Mouse (Mus musculus) ZHBTc4 (cell line): ENCODE measurements around the gene Asb2.
A peak's percentile ranks its signal among the peaks of the same experiment; 100 is the strongest.

Source experiments
- DNase-seq: peaks from one replicate; pipeline ENCODE4 v3.0.0-alpha.2; 2011; ENCODE audit warnings: low read depth, low spot score

The Asb2 gene

DNA sequence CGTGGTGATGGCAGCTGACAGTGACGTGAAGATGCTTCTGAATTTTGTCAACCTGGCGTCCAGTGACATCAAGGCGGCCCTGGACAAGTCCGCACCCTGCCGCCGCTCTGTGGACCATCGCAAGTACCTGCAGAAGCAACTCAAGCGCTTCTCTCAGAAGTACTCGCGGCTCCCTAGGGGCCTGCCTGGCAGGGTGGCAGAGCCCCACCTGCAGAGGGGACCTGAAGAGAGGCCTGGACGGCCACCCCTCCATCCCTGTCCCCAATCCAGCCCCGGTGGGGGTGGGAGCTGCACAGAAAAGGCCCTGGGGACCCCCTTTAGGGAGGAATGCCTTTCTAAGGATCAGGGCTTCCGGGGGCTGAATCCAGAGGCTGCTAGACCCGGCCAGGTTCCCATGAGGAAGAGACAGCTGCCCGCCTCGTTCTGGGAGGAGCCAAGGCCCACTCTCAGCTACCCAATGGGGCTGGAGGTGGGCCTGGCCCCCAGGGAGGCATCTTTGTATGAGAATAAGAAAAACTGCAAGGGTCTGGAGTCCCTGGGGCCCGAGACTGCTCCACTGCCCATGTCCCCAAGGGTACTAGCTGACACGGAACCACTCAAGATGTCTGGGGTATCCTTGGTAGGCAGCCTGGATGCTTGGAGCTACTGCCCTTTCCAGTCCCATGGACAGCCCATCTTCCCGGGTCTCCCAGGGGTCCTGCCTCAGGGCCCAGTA, 39.8 kb downstream of the Asb2 start:
- peak; percentile 19 for DNase-seq

- DNase-seq: peak; percentile 60
These were observed 41.0 kb downstream of the Asb2 start for GRCm38 (mm10) chr12:103314640-103315361.

- no peak for DNase-seq
These were observed 41.7 kb downstream of the Asb2 start for GRCm38 (mm10) chr12:103313871-103314639.

GRCm38 (mm10) chr12:103313274-103313673, 42.5 kb downstream of the Asb2 start:
- DNase-seq: no peak

DNA sequence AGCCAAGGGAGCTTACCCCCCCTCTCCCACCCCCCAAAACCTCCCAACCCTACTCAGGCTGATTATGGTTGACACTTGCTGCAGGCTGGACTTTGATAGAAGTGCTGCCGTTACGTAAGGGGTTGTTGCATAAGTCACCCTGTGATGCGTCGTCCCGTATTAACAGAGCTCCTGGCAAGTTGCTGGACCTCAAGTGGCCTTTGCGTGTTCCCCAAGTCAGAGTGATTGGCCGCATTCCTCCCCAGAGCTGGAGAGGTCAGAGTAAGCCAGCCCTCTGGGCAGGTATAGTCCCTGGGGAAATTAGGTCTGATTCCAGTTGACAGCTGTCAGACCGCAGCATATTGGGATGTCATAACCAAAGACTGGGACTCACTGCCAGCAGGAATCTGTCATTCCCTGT, 43.9 kb downstream of the Asb2 start:
- no peak for DNase-seq

DNA sequence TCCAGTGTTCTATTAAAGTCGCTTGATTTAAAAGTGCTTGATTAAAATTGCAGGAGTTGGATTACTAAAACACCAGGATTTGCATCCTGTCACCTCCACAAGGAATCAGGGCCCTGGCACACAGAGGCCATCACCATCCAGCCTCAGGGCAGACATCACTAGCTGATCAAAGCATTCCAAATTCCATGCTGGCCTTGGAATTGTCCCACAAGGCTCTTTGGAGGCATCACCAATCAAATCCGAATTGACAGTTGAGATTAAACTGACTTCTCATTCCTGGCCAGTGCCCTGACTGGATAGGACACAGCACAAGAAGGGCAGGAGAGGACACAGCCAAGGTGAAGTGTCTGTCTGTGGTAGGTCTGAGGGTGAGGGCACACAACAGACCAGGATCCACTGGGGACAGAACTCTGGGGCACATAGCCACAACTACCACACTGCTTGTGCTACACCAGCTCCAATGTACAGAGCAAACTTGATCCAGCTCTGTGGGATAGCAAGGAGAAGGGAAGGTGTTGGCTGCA, 45.0 kb downstream of the Asb2 start, which contains the start of gene Fam181a:
Gene Fam181a, plus strand, starts transcription at position 232 of the 524 bp plus-strand sequence.
- DNase-seq: no peak

DNA sequence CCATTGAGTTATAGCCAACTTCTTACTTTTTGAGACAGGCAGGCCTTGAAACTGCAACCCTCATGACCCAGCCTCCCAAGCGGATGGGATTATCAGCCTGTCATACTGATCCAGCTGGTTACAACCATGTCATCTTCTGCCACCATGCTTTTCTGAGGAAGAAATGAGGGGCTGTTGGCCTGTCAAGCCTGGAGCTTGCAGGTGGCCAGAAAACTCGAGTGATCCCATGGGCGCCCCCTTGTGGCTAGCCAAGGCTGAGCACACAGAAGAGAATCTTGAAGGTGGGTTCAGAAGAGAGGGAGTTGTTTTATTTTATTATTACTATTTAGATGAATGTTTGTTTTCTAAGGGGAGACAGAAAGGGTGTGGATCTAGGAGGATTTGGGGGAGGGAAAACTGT, 49.1 kb downstream of the Asb2 start:
- DNase-seq: peak; percentile 60

- DNase-seq: no peak
These were observed 49.6 kb downstream of the Asb2 start for GRCm38 (mm10) chr12:103306224-103306623.

- DNase-seq: no peak
These were observed 52.8 kb downstream of the Asb2 start for GRCm38 (mm10) chr12:103302960-103303359.

- DNase-seq: peak; percentile 56
These were observed 54.2 kb downstream of the Asb2 start for GRCm38 (mm10) chr12:103301645-103302044.

GRCm38 (mm10) chr12:103300493-103300892, 55.3 kb downstream of the Asb2 start:
- DNase-seq: no peak

GRCm38 (mm10) chr12:103296292-103296691, 59.5 kb downstream of the Asb2 start:
- DNase-seq: no peak

GRCm38 (mm10) chr12:103292366-103292765, 63.4 kb downstream of the Asb2 start:
- DNase-seq: no peak

- DNase-seq: no peak
These were observed 68.5 kb downstream of the Asb2 start for GRCm38 (mm10) chr12:103287276-103287675.

DNA sequence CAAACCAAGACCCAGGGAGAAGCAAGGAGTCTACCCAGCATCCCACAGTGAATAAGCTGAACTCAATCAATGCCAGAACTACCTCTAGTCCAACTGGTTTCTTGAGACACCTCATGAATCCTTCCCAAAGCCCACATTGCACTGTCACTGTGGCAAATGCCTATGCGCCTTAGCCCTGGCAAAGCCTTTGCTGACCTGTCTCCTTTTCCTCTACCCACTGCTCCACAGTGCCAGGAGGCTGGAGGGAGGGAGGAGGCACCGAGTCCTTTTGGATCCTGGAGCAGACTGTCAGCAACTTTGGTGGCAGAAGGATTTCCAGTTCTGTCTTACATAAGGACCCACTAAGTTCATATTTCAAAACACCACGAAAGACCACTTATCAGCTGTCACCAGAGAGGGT, 72.4 kb downstream of the Asb2 start:
- DNase-seq: no peak

DNA sequence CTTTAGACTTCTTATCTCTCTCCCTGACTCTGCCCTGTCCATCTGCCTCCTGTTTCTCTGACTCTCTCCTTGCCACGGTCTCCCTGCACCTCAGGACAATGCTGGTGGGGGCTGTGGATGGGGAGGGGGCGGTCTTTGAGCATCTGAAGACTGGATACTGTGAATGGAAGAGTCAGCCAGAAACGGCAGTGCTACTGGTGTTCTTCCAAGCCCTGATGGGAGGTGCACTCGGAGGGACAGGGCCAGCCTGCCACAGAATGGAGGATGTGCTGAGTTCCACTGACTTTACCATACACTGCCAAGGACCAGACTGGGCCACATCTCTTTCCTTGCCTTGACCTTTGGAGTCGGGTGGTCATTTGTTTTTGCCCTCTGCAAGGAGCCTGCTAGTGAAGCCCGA, 72.9 kb downstream of the Asb2 start:
- DNase-seq: no peak

- no peak for DNase-seq
These were observed 73.9 kb downstream of the Asb2 start for GRCm38 (mm10) chr12:103281912-103282311.

DNA sequence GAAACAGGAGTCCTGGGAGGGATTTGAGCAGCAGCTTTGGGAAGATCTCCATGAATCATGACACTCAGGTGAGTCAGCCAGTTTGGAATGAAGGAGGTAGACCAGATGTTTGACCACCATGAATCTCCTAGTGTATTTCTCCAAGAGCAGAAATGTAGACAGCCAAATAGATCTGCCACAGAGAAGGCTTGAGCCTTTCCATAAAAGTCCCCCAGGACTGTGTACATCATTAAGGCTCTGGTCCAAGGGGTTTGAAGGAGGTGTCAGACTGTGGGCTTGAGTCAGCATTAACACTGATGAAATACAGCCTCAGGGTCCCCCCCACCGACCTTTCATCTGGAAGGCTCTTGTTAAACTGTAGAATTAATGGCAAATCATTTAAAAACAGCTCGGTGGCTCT, 74.3 kb downstream of the Asb2 start:
- no peak for DNase-seq

DNA sequence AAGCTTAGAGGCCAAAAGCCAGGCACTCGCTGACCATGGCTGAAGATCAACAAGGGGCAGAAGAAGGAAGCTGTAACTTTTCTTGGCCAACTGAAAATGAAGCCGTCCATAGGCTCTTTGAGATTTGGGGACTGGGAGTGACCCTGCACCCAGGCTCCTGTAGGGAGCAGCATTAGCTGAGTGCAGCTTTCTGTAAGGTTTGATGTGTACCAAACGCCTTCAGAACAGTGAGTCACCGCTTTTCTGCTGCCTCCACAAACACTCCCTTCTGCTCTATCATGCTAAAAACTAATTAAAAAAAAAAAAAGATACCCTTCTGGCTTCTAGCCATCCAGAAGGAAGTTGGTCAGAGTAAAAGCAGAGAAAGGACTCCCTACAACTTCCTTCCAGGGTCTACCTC, 79.4 kb downstream of the Asb2 start:
- DNase-seq: no peak

DNA sequence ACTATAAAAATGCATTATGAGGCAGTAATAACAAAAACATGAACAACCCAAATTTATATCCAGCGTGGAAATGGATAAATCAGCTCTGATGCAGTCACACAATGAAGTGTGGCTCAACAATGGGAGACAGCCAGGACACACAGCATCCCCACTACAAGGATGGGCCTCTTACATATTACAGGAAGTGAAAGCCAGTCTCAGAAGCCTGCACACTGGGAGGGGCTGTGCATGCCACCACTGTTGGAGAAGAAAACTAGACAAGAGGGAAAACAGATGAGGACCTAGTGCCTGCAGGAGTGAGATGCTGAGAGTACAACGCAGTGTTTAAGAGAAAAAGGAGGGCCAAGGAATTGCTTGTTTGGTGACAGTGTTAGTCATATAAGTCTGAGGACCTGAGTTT, 82.1 kb downstream of the Asb2 start:
- DNase-seq: no peak

DNA sequence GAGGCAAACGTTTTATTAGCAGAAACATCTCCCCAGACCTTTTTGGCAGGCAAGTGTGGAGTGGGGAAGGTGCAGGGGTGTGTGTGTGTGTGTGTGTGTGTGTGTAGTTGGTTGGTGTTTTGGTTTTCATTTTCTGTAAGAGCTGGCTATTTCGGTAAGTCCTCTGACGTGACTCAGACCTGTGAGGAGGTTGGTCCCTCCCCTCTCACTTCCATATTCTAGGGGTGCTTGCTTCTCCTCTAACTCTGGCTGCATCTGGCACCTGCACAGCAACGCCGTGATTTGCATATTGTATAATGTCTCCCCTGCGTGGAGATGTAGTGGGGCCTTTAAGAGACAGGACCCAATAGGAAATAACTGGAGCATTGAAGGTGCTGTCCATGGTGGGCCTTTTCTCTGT, 82.8 kb downstream of the Asb2 start:
- no peak for DNase-seq

DNA sequence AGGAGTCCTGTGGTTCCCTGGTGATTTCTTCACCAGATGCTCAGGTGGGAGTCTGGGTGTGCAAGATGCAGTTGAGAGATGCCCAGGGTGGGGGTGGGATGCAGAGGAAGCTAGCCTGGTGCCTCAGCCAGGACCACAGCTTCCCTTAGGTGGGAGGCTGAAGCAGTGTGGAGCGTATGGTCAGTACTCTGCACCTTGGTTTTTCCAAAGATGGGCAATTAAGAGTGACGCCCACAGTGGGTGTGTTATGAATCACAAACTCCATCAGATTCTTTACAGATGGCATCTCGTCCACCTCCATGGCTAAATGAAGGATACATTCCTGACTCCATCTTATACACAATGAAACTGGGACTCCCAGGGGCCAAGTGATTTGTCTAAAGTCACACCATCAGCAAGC, 83.6 kb downstream of the Asb2 start:
- no peak for DNase-seq
